Mouse (Mus musculus): ENCODE measurements around the gene Snx1. TPM values are rescaled to one million over a fixed set of nuclear protein-coding genes. Genes with fewer than 3 reads are reported as not detected.

Snx1 gene
- polyA plus RNA-seq, 1 experiment: 57.3 TPM

DNA sequence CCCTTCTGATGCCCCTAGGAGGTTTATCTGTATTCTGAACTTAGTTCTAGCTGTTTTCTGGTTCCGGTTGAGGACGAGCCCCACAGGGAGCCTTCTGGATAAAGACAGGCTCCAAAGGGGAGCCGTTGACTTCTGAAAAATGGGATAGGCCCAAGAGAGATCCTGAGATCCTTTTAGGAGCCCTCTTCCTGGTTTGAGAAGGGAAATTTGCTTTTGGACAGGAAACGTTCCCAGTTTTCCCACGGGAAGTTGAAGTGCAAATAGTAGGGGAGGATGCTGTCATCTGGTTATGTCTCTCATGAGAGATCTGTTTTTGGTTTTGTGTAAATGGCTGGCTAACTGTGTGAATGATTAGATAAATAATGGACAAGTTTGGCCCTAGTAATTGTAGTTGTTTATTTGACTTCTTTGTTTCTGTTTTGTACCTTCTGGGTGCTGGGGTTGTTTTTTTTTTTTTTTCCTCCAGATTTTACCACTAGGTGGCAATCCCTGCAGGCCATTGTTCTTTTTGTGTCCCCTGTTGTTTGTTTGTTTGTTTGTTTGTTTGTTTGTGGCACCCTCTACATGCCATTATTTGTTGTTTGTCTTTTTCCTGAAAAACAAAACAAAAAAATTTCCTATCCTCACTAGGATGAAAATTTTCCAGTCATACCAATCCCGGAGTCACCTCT is 76.3 kb downstream of the Snx1 start:
- WGBS: 56% methylated on average over 6 of the region's 6 CpGs
- H3K4me3 ChIP-seq (replicated peaks; ENCODE audit: extremely low read depth, low read depth, low read length): no peak overlapping the region
- DNase-seq: no peak
- no peaks in the 10 kb centered on the region for H3K4me1 ChIP-seq (ENCODE audit: control insufficient read depth, insufficient read depth, low read length)
- TF ChIP-seq POLR2A (IDR thresholded peaks at IDR 0.05; ENCODE audit: borderline replicate concordance, extremely low read depth, low read depth, low read length): no peak
- TF ChIP-seq CTCF (IDR thresholded peaks at IDR 0.05; ENCODE audit: insufficient read depth, low read length): no peak

GRCm38 (mm10) chr9:66043241-66043640 is 83.1 kb downstream of the Snx1 start:
- DNase-seq: no peak
- no peaks in the 10 kb centered on the region for H3K4me1 ChIP-seq (ENCODE audit: control insufficient read depth, insufficient read depth, low read length)
- H3K4me3 ChIP-seq (replicated peaks; ENCODE audit: extremely low read depth, low read depth, low read length): no peak overlapping the region
- 91% methylated on average over 3 of the region's 3 CpGs for WGBS
- TF ChIP-seq POLR2A (IDR thresholded peaks at IDR 0.05; ENCODE audit: borderline replicate concordance, extremely low read depth, low read depth, low read length) (no peak), CTCF (IDR thresholded peaks at IDR 0.05; ENCODE audit: insufficient read depth, low read length) (no peak)

GRCm38 (mm10) chr9:66042331-66042730 is 84.1 kb downstream of the Snx1 start:
- Histone ChIP-seq H3K4me1 (ENCODE audit: control insufficient read depth, insufficient read depth, low read length) (no peaks in the 10 kb centered on the region), H3K4me3 (replicated peaks; ENCODE audit: extremely low read depth, low read depth, low read length) (no peak overlapping the region)
- WGBS: 56% methylated on average over 4 of the region's 4 CpGs
- no peak for DNase-seq
- TF ChIP-seq CTCF (IDR thresholded peaks at IDR 0.05; ENCODE audit: insufficient read depth, low read length) (no peak), POLR2A (IDR thresholded peaks at IDR 0.05; ENCODE audit: borderline replicate concordance, extremely low read depth, low read depth, low read length) (no peak)

GRCm38 (mm10) chr9:66040801-66041200 is 85.6 kb downstream of the Snx1 start:
- Histone ChIP-seq H3K4me1 (ENCODE audit: control insufficient read depth, insufficient read depth, low read length) (no peaks in the 10 kb centered on the region), H3K4me3 (replicated peaks; ENCODE audit: extremely low read depth, low read depth, low read length) (no peak overlapping the region)
- TF ChIP-seq POLR2A (IDR thresholded peaks at IDR 0.05; ENCODE audit: borderline replicate concordance, extremely low read depth, low read depth, low read length): no peak
- no peak for TF ChIP-seq CTCF (IDR thresholded peaks at IDR 0.05; ENCODE audit: insufficient read depth, low read length)
- no peak for DNase-seq
- WGBS: 80% methylated on average over 3 of the region's 3 CpGs

- 81% methylated on average over 4 of the region's 4 CpGs for WGBS
- no peak overlapping the region for H3K4me3 ChIP-seq (replicated peaks; ENCODE audit: extremely low read depth, low read depth, low read length)
- TF ChIP-seq CTCF (IDR thresholded peaks at IDR 0.05; ENCODE audit: insufficient read depth, low read length) (no peak), POLR2A (IDR thresholded peaks at IDR 0.05; ENCODE audit: borderline replicate concordance, extremely low read depth, low read depth, low read length) (no peak)
- no peak for DNase-seq
- H3K4me1 ChIP-seq (ENCODE audit: control insufficient read depth, insufficient read depth, low read length): no peaks in the 10 kb centered on the region
Observed at GRCm38 (mm10) chr9:66039290-66039689, 87.1 kb downstream of the Snx1 start.

DNA sequence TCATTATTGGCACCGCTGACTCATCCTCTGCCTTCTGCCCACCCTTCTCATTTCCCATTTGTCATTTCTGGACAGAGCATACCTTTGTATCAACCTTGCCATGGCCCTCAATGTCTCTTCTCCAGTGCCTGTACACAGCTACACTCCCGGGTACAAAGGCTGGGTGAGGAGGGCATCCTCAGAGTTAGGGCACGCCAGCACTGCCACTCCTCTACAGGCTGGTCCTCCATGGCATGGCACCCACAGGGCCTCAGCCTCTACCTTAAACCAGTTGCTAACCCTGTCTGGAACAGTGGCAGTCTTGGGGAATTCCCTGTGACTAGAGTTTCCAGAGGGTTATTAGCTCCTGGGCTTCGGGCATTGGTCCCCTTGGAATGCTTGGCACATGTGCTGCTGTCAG is 87.8 kb downstream of the Snx1 start:
- Histone ChIP-seq H3K4me1 (ENCODE audit: control insufficient read depth, insufficient read depth, low read length) (no peaks in the 10 kb centered on the region), H3K4me3 (replicated peaks; ENCODE audit: extremely low read depth, low read depth, low read length) (no peak overlapping the region)
- DNase-seq: no peak
- 87% methylated on average over 4 of the region's 4 CpGs for WGBS
- TF ChIP-seq CTCF (IDR thresholded peaks at IDR 0.05; ENCODE audit: insufficient read depth, low read length) (no peak), POLR2A (IDR thresholded peaks at IDR 0.05; ENCODE audit: borderline replicate concordance, extremely low read depth, low read depth, low read length) (no peak)

Other genes starting within 250 kb of the Snx1 start
- 0.28 and 1.2 TPM in 2 replicates for gene Pclaf, start 236.3 kb downstream of the Snx1 start, polyA plus RNA-seq (2012; rRNA removed)
- 6.7 and 8.4 TPM in 2 replicates for gene Trip4, start 217.8 kb downstream of the Snx1 start, polyA plus RNA-seq (2012; rRNA removed)
- 4.4 and 5.8 TPM in 2 replicates for gene Csnk1g1, start 217.7 kb downstream of the Snx1 start, polyA plus RNA-seq (2012; rRNA removed)
- 162 and 176 TPM in 2 replicates for gene Ppib, start 66.4 kb downstream of the Snx1 start, polyA plus RNA-seq (2012; rRNA removed)
- 14.5 and 18.0 TPM in 2 replicates for gene Snx22, start 56.9 kb downstream of the Snx1 start, polyA plus RNA-seq (2012; rRNA removed)
- 7.3 and 13.0 TPM in 2 replicates for gene Ciao2a, start within 50 bp of the Snx1 start, polyA plus RNA-seq (2012; rRNA removed)
- gene Dapk2, start 31.6 kb upstream of the Snx1 start, polyA plus RNA-seq (2012; rRNA removed): 26.7 and 32.8 TPM in 2 replicates
- 11.4 and 15.7 TPM in 2 replicates for gene Herc1, start 223.9 kb upstream of the Snx1 start, polyA plus RNA-seq (2012; rRNA removed)

Measured in lung, adult 2 months (tissue).